Mouse (Mus musculus): ENCODE measurements around the gene Tada2a. TPM values are rescaled to one million over a fixed set of nuclear protein-coding genes. Genes with fewer than 3 reads are reported as not detected.

Tada2a gene
- total RNA-seq (2014; rRNA removed) (4.3 and 6.4 TPM in 2 replicates), polyA plus RNA-seq (2012; rRNA removed) (3.1 and 3.3 TPM in 2 replicates)

- Histone ChIP-seq H3K4me3 (ENCODE audit: insufficient read depth, low read depth, low read length) (peak within 1 kb of the TSS; percentile 73), H3K27ac (replicated peaks; ENCODE audit: insufficient read depth, low read depth, low read length) (no peak within 1 kb of the TSS), H3K27me3 (ENCODE audit: control insufficient read depth, insufficient read depth, low read length) (no peaks in the 10 kb centered on the region), H3K36me3 (ENCODE audit: control insufficient read depth, insufficient read depth, low read length) (peaks cover 16% of the 10 kb centered on the region), H3K79me2 (ENCODE audit: control insufficient read depth, insufficient read depth, low read length) (no peaks in the 10 kb centered on the region), H3K9ac (ENCODE audit: low read depth, low read length) (peak within 1 kb of the TSS; percentile 89), H3K4me1 (ENCODE audit: control insufficient read depth, insufficient read depth, low read length) (no peaks in the 10 kb centered on the region; the same call in 1 of the 2 replicates)
- WGBS = under 1% methylated on average over 83 of the region's 83 CpGs
- no peak for TF ChIP-seq POLR2A (IDR thresholded peaks at IDR 0.05; ENCODE audit: extremely low read depth, insufficient read depth, low read length)
- no peak for TF ChIP-seq CTCF (IDR thresholded peaks at IDR 0.05; ENCODE audit: low read depth, low read length)
- peak; percentile 28 for DNase-seq (ENCODE audit: extremely low read depth, low read depth, low spot score)
Measured at GRCm38 (mm10) chr11:84128943-84129798, at the start of gene Tada2a, which contains the start of gene Acaca. Gene Tada2a (minus strand): TSS chr11:84129600. Gene Acaca (plus strand): TSS chr11:84129672.

DNA sequence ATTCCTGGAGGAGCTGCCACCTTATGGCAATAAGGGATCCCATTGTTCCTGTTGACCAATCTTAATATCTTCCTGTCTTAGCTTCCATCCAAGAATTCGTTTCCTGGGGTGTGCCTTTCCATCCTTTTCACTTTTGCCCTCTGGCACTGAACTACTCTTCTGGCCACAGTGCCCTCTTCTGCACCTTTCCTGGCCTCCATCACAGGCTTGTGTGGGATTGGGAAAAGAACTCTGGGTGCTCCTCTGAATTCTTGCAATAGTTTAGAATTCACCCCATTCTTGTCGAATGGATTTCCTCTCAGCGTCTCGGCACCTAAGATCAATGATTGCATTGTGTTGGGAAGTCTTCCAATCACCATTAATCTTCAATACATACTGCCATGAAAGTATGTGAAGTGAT lies 49.2 kb upstream of the Tada2a start:
- peak overlapping the region; percentile 56 for H3K27ac ChIP-seq (replicated peaks; ENCODE audit: insufficient read depth, low read depth, low read length)
- H3K4me1 ChIP-seq (ENCODE audit: control insufficient read depth, insufficient read depth, low read length) = peaks cover 29% of the 10 kb centered on the region

DNA sequence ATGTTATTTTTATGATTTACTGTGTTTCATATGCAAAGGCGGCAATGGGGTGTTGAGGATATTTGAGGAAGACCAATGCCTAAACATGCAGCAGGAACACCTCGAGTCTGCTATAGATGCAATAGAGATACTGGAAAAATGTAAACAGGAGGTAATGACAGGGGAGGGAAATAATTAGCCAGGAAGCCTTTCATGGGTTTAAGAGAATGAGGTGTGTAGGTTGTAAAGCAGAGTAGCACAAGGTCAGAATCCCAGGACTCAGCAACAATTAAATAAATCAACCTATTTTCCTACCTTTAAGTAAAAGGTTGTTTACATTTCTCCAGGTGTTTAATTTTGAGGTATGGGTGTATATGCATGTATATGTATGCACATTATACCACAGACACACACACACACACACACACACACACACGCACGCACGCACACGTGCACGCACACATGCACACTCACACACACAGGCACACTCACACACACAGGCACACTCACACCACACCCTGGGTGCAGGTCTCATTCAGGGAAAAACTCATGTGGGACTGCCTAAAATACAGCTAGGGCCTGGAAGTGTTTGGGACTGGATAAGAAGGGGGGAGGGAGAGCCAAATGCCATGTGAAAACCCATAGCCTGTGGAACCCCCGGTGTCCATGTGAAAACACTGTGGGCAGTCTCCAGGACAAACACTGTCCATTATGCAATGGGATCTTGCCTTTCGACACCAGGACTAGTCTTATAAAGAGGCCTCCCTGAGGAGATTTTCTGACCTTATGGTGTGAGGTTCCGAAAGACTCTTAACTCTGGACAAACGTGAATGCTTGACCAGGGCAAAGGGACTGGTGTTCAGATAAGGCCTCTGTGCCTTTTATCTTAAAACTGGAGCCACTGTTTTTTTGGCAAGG lies 43.4 kb upstream of the Tada2a start:
- H3K36me3 ChIP-seq (ENCODE audit: control insufficient read depth, insufficient read depth, low read length) = no peaks in the 10 kb centered on the region
- no peaks in the 10 kb centered on the region for H3K27me3 ChIP-seq (ENCODE audit: control insufficient read depth, insufficient read depth, low read length)
- H3K79me2 ChIP-seq (ENCODE audit: control insufficient read depth, insufficient read depth, low read length) = no peaks in the 10 kb centered on the region
- peak; percentile 76 for DNase-seq (ENCODE audit: extremely low read depth, low read depth, low spot score)
- no peak overlapping the region for H3K4me3 ChIP-seq (ENCODE audit: insufficient read depth, low read depth, low read length)
- H3K4me1 ChIP-seq (ENCODE audit: control insufficient read depth, insufficient read depth, low read length) = peaks cover 22% of the 10 kb centered on the region
- WGBS = 60% methylated on average over 11 of the region's 11 CpGs
- TF ChIP-seq CTCF (IDR thresholded peaks at IDR 0.05; ENCODE audit: low read depth, low read length) (no peak), POLR2A (IDR thresholded peaks at IDR 0.05; ENCODE audit: extremely low read depth, insufficient read depth, low read length) (no peak)
- H3K9ac ChIP-seq (ENCODE audit: low read depth, low read length) = peak overlapping the region; percentile 34; the same call in 1 of the 2 replicates
- H3K27ac ChIP-seq (replicated peaks; ENCODE audit: insufficient read depth, low read depth, low read length) = peak overlapping the region; percentile 45; the same call in 1 of the 2 replicates

More for the DNA sequence above, 49.2 kb upstream of the Tada2a start:
- Histone ChIP-seq H3K9ac (ENCODE audit: low read depth, low read length) (0 out of 2 replicates have a peak overlapping the region, but pooled peaks have one; percentile 10), H3K27me3 (ENCODE audit: control insufficient read depth, insufficient read depth, low read length) (no peaks in the 10 kb centered on the region), H3K79me2 (ENCODE audit: control insufficient read depth, insufficient read depth, low read length) (peaks cover 16% of the 10 kb centered on the region), H3K36me3 (ENCODE audit: control insufficient read depth, insufficient read depth, low read length) (no peaks in the 10 kb centered on the region), H3K4me3 (ENCODE audit: insufficient read depth, low read depth, low read length) (no peak overlapping the region)
- 4% methylated on average over 4 of the region's 4 CpGs for WGBS
- peak; percentile 52 for DNase-seq (ENCODE audit: extremely low read depth, low read depth, low spot score)
- TF ChIP-seq CTCF (IDR thresholded peaks at IDR 0.05; ENCODE audit: low read depth, low read length) (no peak), POLR2A (IDR thresholded peaks at IDR 0.05; ENCODE audit: extremely low read depth, insufficient read depth, low read length) (no peak)

DNA sequence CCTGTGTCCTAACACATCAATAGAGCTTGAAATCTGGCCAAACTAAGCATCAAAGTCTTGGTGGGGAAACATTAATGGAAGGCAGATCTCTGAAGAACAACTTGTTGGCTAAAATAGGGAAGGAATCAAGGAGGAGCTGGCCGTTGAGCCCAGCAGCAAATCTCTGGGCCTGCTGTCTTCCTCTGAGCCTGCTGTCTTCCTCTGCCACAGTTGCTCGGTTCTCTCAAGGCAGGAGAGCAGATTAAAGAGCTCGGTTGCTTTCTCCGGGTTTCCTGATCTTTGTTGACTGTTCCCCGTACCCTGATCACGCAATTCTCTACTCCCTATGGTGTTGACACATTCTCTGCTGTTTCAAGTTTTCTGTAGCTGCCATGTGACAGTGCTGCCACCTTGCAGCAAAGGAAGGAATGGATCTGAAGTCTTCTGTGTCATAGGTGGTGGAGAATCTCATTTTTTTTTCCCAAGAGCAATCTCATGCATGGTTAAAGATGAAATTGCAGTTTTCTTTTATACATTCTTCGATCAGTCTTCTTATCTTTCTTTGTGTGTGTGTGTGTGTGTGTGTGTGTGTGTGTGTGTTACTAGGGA lies 39.4 kb upstream of the Tada2a start:
- Histone ChIP-seq H3K9ac (ENCODE audit: low read depth, low read length) (peak overlapping the region; percentile 30), H3K36me3 (ENCODE audit: control insufficient read depth, insufficient read depth, low read length) (no peaks in the 10 kb centered on the region), H3K27me3 (ENCODE audit: control insufficient read depth, insufficient read depth, low read length) (no peaks in the 10 kb centered on the region), H3K27ac (replicated peaks; ENCODE audit: insufficient read depth, low read depth, low read length) (peak overlapping the region; percentile 93), H3K79me2 (ENCODE audit: control insufficient read depth, insufficient read depth, low read length) (no peaks in the 10 kb centered on the region), H3K4me3 (ENCODE audit: insufficient read depth, low read depth, low read length) (no peak overlapping the region), H3K4me1 (ENCODE audit: control insufficient read depth, insufficient read depth, low read length) (peaks cover 24% of the 10 kb centered on the region)
- WGBS = 12% methylated on average over 7 of the region's 7 CpGs
- DNase-seq (ENCODE audit: extremely low read depth, low read depth, low spot score) = peak; percentile 88
- TF ChIP-seq POLR2A (IDR thresholded peaks at IDR 0.05; ENCODE audit: extremely low read depth, insufficient read depth, low read length) (no peak), CTCF (IDR thresholded peaks at IDR 0.05; ENCODE audit: low read depth, low read length) (peak; percentile 54)

- Histone ChIP-seq H3K27ac (replicated peaks; ENCODE audit: insufficient read depth, low read depth, low read length) (peak within 1 kb of the TSS; percentile 93), H3K27me3 (ENCODE audit: control insufficient read depth, insufficient read depth, low read length) (no peaks in the 10 kb centered on the region), H3K4me3 (ENCODE audit: insufficient read depth, low read depth, low read length) (peak within 1 kb of the TSS; percentile 42), H3K36me3 (ENCODE audit: control insufficient read depth, insufficient read depth, low read length) (no peaks in the 10 kb centered on the region), H3K4me1 (ENCODE audit: control insufficient read depth, insufficient read depth, low read length) (peaks cover 20% of the 10 kb centered on the region), H3K79me2 (ENCODE audit: control insufficient read depth, insufficient read depth, low read length) (no peaks in the 10 kb centered on the region), H3K9ac (ENCODE audit: low read depth, low read length) (peak within 1 kb of the TSS; percentile 18; the same call in 1 of the 2 replicates)
- no peak for DNase-seq (ENCODE audit: extremely low read depth, low read depth, low spot score)
- WGBS = 32% methylated on average over 5 of the region's 5 CpGs
- TF ChIP-seq CTCF (IDR thresholded peaks at IDR 0.05; ENCODE audit: low read depth, low read length) (no peak), POLR2A (IDR thresholded peaks at IDR 0.05; ENCODE audit: extremely low read depth, insufficient read depth, low read length) (no peak)
Measured at GRCm38 (mm10) chr11:84167046-84167526, 37.7 kb upstream of the Tada2a start, which contains the start of gene Gm11437. Gene Gm11437 (minus strand): TSS chr11:84167476.
